Mouse (Mus musculus): Measurements from ENCODE around the gene Rerg.

DNA sequence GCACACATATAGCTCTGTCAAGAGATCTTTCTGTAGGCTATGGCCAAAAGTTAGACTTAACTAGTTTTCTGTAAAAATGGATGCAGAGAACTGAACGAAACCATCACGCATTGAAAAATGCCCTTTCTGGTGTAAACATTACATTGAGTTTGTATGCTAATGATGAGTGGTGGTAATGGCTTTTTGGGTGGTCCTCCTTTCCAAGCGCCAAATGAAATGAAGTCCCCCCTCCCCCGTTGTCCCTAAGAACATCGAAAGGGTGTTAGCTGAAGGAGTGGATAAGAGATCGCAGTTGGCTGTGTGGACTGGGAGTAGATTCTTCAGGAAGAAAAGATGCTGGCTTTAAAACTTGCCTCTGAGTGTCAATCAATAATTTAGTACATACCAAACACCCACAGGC lies 20.3 kb upstream of the Rerg start:
- TF ChIP-seq POLR2A (IDR thresholded peaks at IDR 0.05; ENCODE audit: borderline replicate concordance, control insufficient read depth, low read depth, low read length) (no peak), CTCF (IDR thresholded peaks at IDR 0.05; ENCODE audit: control insufficient read depth, insufficient read depth, low read length) (no peak)

Measured in bone marrow, adult 2 months (tissue).